ENCODE assay signal across 15 mouse cellular contexts in genomic region chr6:94563203-94563940, GRCm38 (mm10).
DNase-seq lines count a peak whose midpoint lies in the region; ATAC-seq and TF ChIP-seq lines count a peak whose summit lies in the region.
"Had no signal": no experiment of that assay in that cellular context is flagged by ENCODE, and none has a peak within 500 bp of the region (broad histone marks: within the 10 kb centered on the region; RNA-seq: fewer than 3 reads in every experiment).

No protein-coding gene starts in this region.

- H3K9me3 ChIP-seq in heart, embryonic 12.5 days (replicated peaks): no peaks in the 10 kb centered on the region
- H3K9me3 ChIP-seq in liver, embryonic 12.5 days (replicated peaks): no peaks in the 10 kb centered on the region
- H3K9me3 ChIP-seq in E14TG2a.4 (ENCODE audit: low read length): no peaks in the 10 kb centered on the region
- H3K9me3 ChIP-seq: hindbrain, embryonic 10.5 days; megakaryocyte, embryonic 14.5 days; neural tube, embryonic 13.5 days had no signal

- no peak for ATAC-seq in heart, embryonic 12.5 days (ENCODE audit: insufficient number of reproducible peaks, low FRiP score)
- no peak for ATAC-seq in liver, embryonic 12.5 days

- WGBS in heart, embryonic 12.5 days: 50% methylated on average over 8 of the region's 8 CpGs
- 27% methylated on average over 8 of the region's 8 CpGs for WGBS in liver, adult 2 months
- WGBS in liver, embryonic 12.5 days (ENCODE audit: insufficient replicate concordance): 56% methylated on average over 8 of the region's 8 CpGs

- no peaks in the 10 kb centered on the region for H3K36me3 ChIP-seq in heart, embryonic 12.5 days
- no peaks in the 10 kb centered on the region for H3K36me3 ChIP-seq in liver, adult 2 months (ENCODE audit: control insufficient read depth, insufficient read depth, low read length)
- 0 out of 2 replicates have a peak, but pooled peaks cover 2% of the 10 kb centered on the region for H3K36me3 ChIP-seq in liver, embryonic 12.5 days
- peaks cover 24% of the 10 kb centered on the region for H3K36me3 ChIP-seq in E14TG2a.4 (ENCODE audit: insufficient read depth, low read length)
- H3K36me3 ChIP-seq: hindbrain, embryonic 10.5 days; neural tube, embryonic 13.5 days had no signal

- H3K27ac ChIP-seq in heart, embryonic 12.5 days (ENCODE audit: poor library complexity, severe bottlenecking): peak overlapping the region; percentile 21; the same call in 1 of the 2 replicates
- H3K27ac ChIP-seq in liver, adult 2 months (replicated peaks; ENCODE audit: insufficient read depth, low read depth, low read length): peak overlapping the region; percentile 49
- no peak overlapping the region for H3K27ac ChIP-seq in liver, embryonic 12.5 days
- H3K27ac ChIP-seq: hindbrain, embryonic 10.5 days; neural tube, embryonic 13.5 days had no signal

- intact Hi-C loops in heart, postnatal 14 days (cut with DNase I): no loop called here

- H3K27me3 ChIP-seq in heart, embryonic 12.5 days (replicated peaks): no peaks in the 10 kb centered on the region
- no peaks in the 10 kb centered on the region for H3K27me3 ChIP-seq in liver, adult 2 months (ENCODE audit: control insufficient read depth, insufficient read depth, low read length)
- no peaks in the 10 kb centered on the region for H3K27me3 ChIP-seq in liver, embryonic 12.5 days (replicated peaks)
- no peaks in the 10 kb centered on the region for H3K27me3 ChIP-seq in E14TG2a.4 (ENCODE audit: insufficient read depth, low read length)
- H3K27me3 ChIP-seq: megakaryocyte, embryonic 14.5 days; neural tube, embryonic 13.5 days had no signal

- no peaks in the 10 kb centered on the region for H3K79me2 ChIP-seq in liver, adult 2 months (ENCODE audit: control insufficient read depth, insufficient read depth, low read length)

- peak overlapping the region; percentile 32 for H3K4me2 ChIP-seq in heart, embryonic 12.5 days
- no peak overlapping the region for H3K4me2 ChIP-seq in liver, embryonic 12.5 days
- H3K4me2 ChIP-seq: neural tube, embryonic 13.5 days had no signal

- TF ChIP-seq CTCF in liver, adult 2 months (IDR thresholded peaks at IDR 0.05; ENCODE audit: low read depth, low read length): peak; percentile 24; the same call in 1 of the 2 replicates
- peak; percentile 52 for TF ChIP-seq CTCF in E14TG2a.4 (conservative IDR thresholded peaks at IDR 0.05; ENCODE audit: low read length)

- peaks cover 14% of the 10 kb centered on the region for H3K4me1 ChIP-seq in heart, embryonic 12.5 days (replicated peaks)
- peaks cover 6% of the 10 kb centered on the region; the same call in 1 of the 2 replicates for H3K4me1 ChIP-seq in liver, adult 2 months (ENCODE audit: control insufficient read depth, insufficient read depth, low read length)
- no peaks in the 10 kb centered on the region for H3K4me1 ChIP-seq in liver, embryonic 12.5 days
- H3K4me1 ChIP-seq in E14TG2a.4 (replicated peaks; ENCODE audit: low read depth, low read length): no peaks in the 10 kb centered on the region
- H3K4me1 ChIP-seq: megakaryocyte, embryonic 14.5 days; neural tube, embryonic 13.5 days had no signal

- DNase-seq in heart, postnatal 14 days: no peak
- DNase-seq in liver, adult 2 months (ENCODE audit: extremely low read depth, low read depth, low spot score): peak; percentile 68
- peak; percentile 44 for DNase-seq in ZHBTc4 (ENCODE audit: low read depth, low spot score)
- DNase-seq in cerebellum, adult 11-12 months: no peak
- DNase-seq in cerebellum, adult 9-10 months: no peak
- DNase-seq: cerebellum, adult 11 months; embryo, embryonic 11 days; left cerebral cortex, postnatal 4 days; thymus, postnatal 25 days had no signal

- no peak for TF ChIP-seq POLR2A in liver, adult 2 months (IDR thresholded peaks at IDR 0.05; ENCODE audit: extremely low read depth, insufficient read depth, low read length)

- H3K9ac ChIP-seq in heart, embryonic 12.5 days: 0 out of 2 replicates have a peak overlapping the region, but pooled peaks have one; percentile 7
- H3K9ac ChIP-seq in liver, adult 2 months (ENCODE audit: low read depth, low read length): peak overlapping the region; percentile 56
- H3K9ac ChIP-seq in liver, embryonic 12.5 days: no peak overlapping the region
- H3K9ac ChIP-seq: neural tube, embryonic 13.5 days had no signal

- no peak overlapping the region for H3K4me3 ChIP-seq in heart, embryonic 12.5 days
- H3K4me3 ChIP-seq in liver, adult 2 months (ENCODE audit: insufficient read depth, low read depth, low read length): peak overlapping the region; percentile 2; the same call in 1 of the 2 replicates
- no peak overlapping the region for H3K4me3 ChIP-seq in liver, embryonic 12.5 days
- H3K4me3 ChIP-seq in E14TG2a.4 (replicated peaks; ENCODE audit: low read length): no peak overlapping the region
- H3K4me3 ChIP-seq: hindbrain, embryonic 10.5 days; megakaryocyte, embryonic 14.5 days; neural tube, embryonic 13.5 days had no signal

Comparison
In these comparisons a context has a peak if more than half of its experiments do, and no peak if none do; other contexts are left out.
1. DNase-seq: peak in liver, adult 2 months (single experiment) and ZHBTc4 (single experiment); none in heart, postnatal 14 days (0 of 2), cerebellum, adult 11-12 months (single experiment) and cerebellum, adult 9-10 months (single experiment).